Mouse (Mus musculus) spleen, adult 2 months (tissue): ENCODE data around the gene Hdgfl2.

Experiments used
- CTCF ChIP-seq: fragments of 200-500 bp; IDR thresholded peaks from 2 replicates; pipeline ENCODE4 v1.5.1; 2011; ENCODE audit warnings: mild to moderate bottlenecking, inconsistent platforms; ENCODE audit not compliant: insufficient read depth, insufficient read length, insufficient replicate concordance; ENCODE audit errors: extremely low read depth
- POLR2A ChIP-seq: fragments of 200-500 bp; IDR thresholded peaks from 2 replicates; pipeline ENCODE4 v1.6.1; 2011; ENCODE audit warnings: low read depth, low read length, inconsistent platforms

DNA sequence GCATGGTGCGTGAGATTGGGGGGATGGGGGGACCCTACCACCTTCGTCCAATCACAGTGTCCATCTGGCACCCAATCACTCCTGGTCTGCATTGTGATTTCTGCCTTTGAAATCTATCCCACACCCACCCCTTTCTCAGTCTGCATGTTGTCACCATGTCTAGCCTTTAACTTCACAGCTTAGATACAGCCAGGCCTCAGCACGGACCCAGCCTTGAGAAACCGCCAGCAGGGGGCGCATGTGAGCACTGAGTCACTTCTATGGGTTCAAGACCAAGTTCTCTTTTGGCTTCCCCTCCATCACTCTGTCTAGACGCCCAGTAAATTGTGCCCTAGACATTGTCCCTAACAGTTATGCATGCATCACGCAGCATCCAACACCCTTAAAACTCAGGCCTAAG is 52.4 kb downstream of the Hdgfl2 start:
- TF ChIP-seq POLR2A (no peak), CTCF (peak; percentile 87; the same call in 1 of the 2 replicates)
